Mouse (Mus musculus) testis, adult 2 months (tissue): Measurements from ENCODE around the gene Hpse.

Source experiments
- CTCF ChIP-seq: fragments of 200-500 bp; IDR thresholded peaks from 2 replicates; pipeline ENCODE4 v1.5.1; 2012; ENCODE audit warnings: low read depth, mild to moderate bottlenecking, inconsistent platforms, low read length, moderate library complexity; ENCODE audit not compliant: control insufficient read depth, insufficient read depth, insufficient replicate concordance
- POLR2A ChIP-seq: fragments of 200-500 bp; IDR thresholded peaks from 2 replicates; pipeline ENCODE4 v1.6.1; 2012; ENCODE audit warnings: low read depth, mild to moderate bottlenecking, inconsistent platforms, low read length, moderate library complexity; ENCODE audit not compliant: control insufficient read depth

DNA sequence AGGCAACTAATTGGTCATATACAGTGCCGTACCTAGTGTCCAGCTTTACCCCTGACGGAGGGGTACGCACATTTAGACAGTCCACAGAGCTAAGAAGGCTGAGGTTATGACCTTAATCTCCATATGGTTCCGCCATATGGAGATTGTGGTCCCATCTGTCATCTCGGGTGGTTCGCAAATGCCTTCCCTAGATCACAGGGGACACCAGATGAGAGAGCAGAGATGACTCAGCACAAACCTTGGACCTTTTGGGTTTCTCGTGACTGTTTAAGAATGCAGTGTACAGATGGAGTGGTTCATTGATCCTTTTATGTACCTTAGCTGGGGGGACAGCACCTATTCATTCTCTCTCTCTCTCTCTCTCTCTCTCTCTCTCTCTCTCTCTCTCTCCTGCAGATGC lies 33.9 kb upstream of the Hpse start:
- no peak for TF ChIP-seq POLR2A
- no peak for TF ChIP-seq CTCF
